Mouse (Mus musculus): ENCODE data around the gene Sept4.

The Sept4 gene

GRCm38 (mm10) chr11:87602234-87602633, 33.5 kb downstream of the Sept4 start:
- no peak for DNase-seq

GRCm38 (mm10) chr11:87603571-87603970, 34.9 kb downstream of the Sept4 start:
- no peak for DNase-seq

- no peak for DNase-seq
These were observed 40.6 kb downstream of the Sept4 start for GRCm38 (mm10) chr11:87609264-87609663.

GRCm38 (mm10) chr11:87611547-87611946, 42.8 kb downstream of the Sept4 start:
- DNase-seq = no peak

- no peak for DNase-seq
These were observed 45.3 kb downstream of the Sept4 start for GRCm38 (mm10) chr11:87613972-87614371.

- DNase-seq = no peak
These were observed 46.8 kb downstream of the Sept4 start for GRCm38 (mm10) chr11:87615551-87615950.

- DNase-seq = no peak
These were observed 47.2 kb downstream of the Sept4 start for GRCm38 (mm10) chr11:87615952-87616351.

GRCm38 (mm10) chr11:87616790-87617474, 48.2 kb downstream of the Sept4 start, which contains the start of gene Hsf5:
Gene Hsf5 (plus strand): TSS chr11:87617164.
- no peak for DNase-seq

GRCm38 (mm10) chr11:87617606-87618005, 48.9 kb downstream of the Sept4 start:
- DNase-seq = no peak

- no peak for DNase-seq
These were observed 54.5 kb downstream of the Sept4 start for GRCm38 (mm10) chr11:87623160-87623559.

- peak; percentile 44 to 72 for DNase-seq
These were observed 61.2 kb downstream of the Sept4 start for GRCm38 (mm10) chr11:87629859-87630258.

- DNase-seq = no peak
These were observed 70.1 kb downstream of the Sept4 start for GRCm38 (mm10) chr11:87638793-87639192.

GRCm38 (mm10) chr11:87639206-87639605, 70.5 kb downstream of the Sept4 start:
- DNase-seq = peak; percentile 74 to 88
